Mouse (Mus musculus): Measurements from ENCODE around the gene Eef1b2. TPM values are rescaled to one million over a fixed set of nuclear protein-coding genes. Genes with fewer than 3 reads are reported as not detected.

Eef1b2 gene
- polyA plus RNA-seq, 1 experiment from 2014 or later: 333 TPM

GRCm38 (mm10) chr1:63203471-63203870 is 26.8 kb downstream of the Eef1b2 start:
- Histone ChIP-seq H3K4me1 (ENCODE audit: control insufficient read depth, insufficient read depth, low read length) (no peaks in the 10 kb centered on the region), H3K9ac (ENCODE audit: low read length) (no peak overlapping the region), H3K27me3 (ENCODE audit: control insufficient read depth, insufficient read depth, low read length) (no peaks in the 10 kb centered on the region), H3K36me3 (ENCODE audit: control insufficient read depth, insufficient read depth) (no peaks in the 10 kb centered on the region), H3K27ac (ENCODE audit: low read length) (no peak overlapping the region), H3K4me3 (ENCODE audit: low read length) (no peak overlapping the region), H3K9me3 (replicated peaks; ENCODE audit: control insufficient read depth, low read length) (peaks cover 7% of the 10 kb centered on the region), H3K4me2 (ENCODE audit: low read depth, low read length) (no peak overlapping the region)
- no peak for ATAC-seq (replicated peaks; ENCODE audit: extremely low read depth, insufficient read depth, low FRiP score)
- WGBS: 80% methylated on average over 1 of the region's 1 CpGs

- no peak overlapping the region for H3K4me3 ChIP-seq (ENCODE audit: low read length)
- no peak overlapping the region for H3K27ac ChIP-seq (ENCODE audit: low read length)
- peaks cover 7% of the 10 kb centered on the region for H3K9me3 ChIP-seq (replicated peaks; ENCODE audit: control insufficient read depth, low read length)
- H3K4me1 ChIP-seq (ENCODE audit: control insufficient read depth, insufficient read depth, low read length): no peaks in the 10 kb centered on the region
- no peak overlapping the region for H3K4me2 ChIP-seq (ENCODE audit: low read depth, low read length)
- 25% methylated on average over 7 of the region's 7 CpGs for WGBS
- no peaks in the 10 kb centered on the region for H3K36me3 ChIP-seq (ENCODE audit: control insufficient read depth, insufficient read depth)
- no peak overlapping the region for H3K9ac ChIP-seq (ENCODE audit: low read length)
- ATAC-seq (replicated peaks; ENCODE audit: extremely low read depth, insufficient read depth, low FRiP score): peak; percentile 55; the same call in 1 of the 2 replicates
- H3K27me3 ChIP-seq (ENCODE audit: control insufficient read depth, insufficient read depth, low read length): no peaks in the 10 kb centered on the region
Measured at GRCm38 (mm10) chr1:63203950-63204659, 27.5 kb downstream of the Eef1b2 start.

GRCm38 (mm10) chr1:63204660-63205394 is 28.2 kb downstream of the Eef1b2 start:
- Histone ChIP-seq H3K9ac (ENCODE audit: low read length) (no peak overlapping the region), H3K27ac (ENCODE audit: low read length) (no peak overlapping the region), H3K4me3 (ENCODE audit: low read length) (no peak overlapping the region), H3K4me2 (ENCODE audit: low read depth, low read length) (no peak overlapping the region), H3K27me3 (ENCODE audit: control insufficient read depth, insufficient read depth, low read length) (no peaks in the 10 kb centered on the region), H3K36me3 (ENCODE audit: control insufficient read depth, insufficient read depth) (no peaks in the 10 kb centered on the region), H3K4me1 (ENCODE audit: control insufficient read depth, insufficient read depth, low read length) (no peaks in the 10 kb centered on the region), H3K9me3 (replicated peaks; ENCODE audit: control insufficient read depth, low read length) (peaks cover 7% of the 10 kb centered on the region)
- 33% methylated on average over 7 of the region's 7 CpGs for WGBS
- no peak for ATAC-seq (replicated peaks; ENCODE audit: extremely low read depth, insufficient read depth, low FRiP score)

GRCm38 (mm10) chr1:63207607-63208006 is 31.0 kb downstream of the Eef1b2 start:
- H3K4me1 ChIP-seq (ENCODE audit: control insufficient read depth, insufficient read depth, low read length): no peaks in the 10 kb centered on the region
- WGBS: 70% methylated on average over 3 of the region's 3 CpGs

GRCm38 (mm10) chr1:63209861-63210529 is 33.4 kb downstream of the Eef1b2 start:
- Histone ChIP-seq H3K4me1 (ENCODE audit: control insufficient read depth, insufficient read depth, low read length) (peaks cover 3% of the 10 kb centered on the region; the same call in 1 of the 2 replicates), H3K27ac (ENCODE audit: low read length) (no peak overlapping the region), H3K4me3 (ENCODE audit: low read length) (no peak overlapping the region), H3K9me3 (replicated peaks; ENCODE audit: control insufficient read depth, low read length) (no peaks in the 10 kb centered on the region), H3K9ac (ENCODE audit: low read length) (no peak overlapping the region), H3K4me2 (ENCODE audit: low read depth, low read length) (no peak overlapping the region), H3K27me3 (ENCODE audit: control insufficient read depth, insufficient read depth, low read length) (no peaks in the 10 kb centered on the region), H3K36me3 (ENCODE audit: control insufficient read depth, insufficient read depth) (no peaks in the 10 kb centered on the region)
- ATAC-seq (replicated peaks; ENCODE audit: extremely low read depth, insufficient read depth, low FRiP score): no peak
- whole genome bisulfite sequencing: 40% methylated on average over 6 of the region's 6 CpGs

More at GRCm38 (mm10) chr1:63207607-63208006, 31.0 kb downstream of the Eef1b2 start:
- Histone ChIP-seq H3K9me3 (replicated peaks; ENCODE audit: control insufficient read depth, low read length) (no peaks in the 10 kb centered on the region), H3K4me2 (ENCODE audit: low read depth, low read length) (no peak overlapping the region), H3K27ac (ENCODE audit: low read length) (no peak overlapping the region), H3K9ac (ENCODE audit: low read length) (no peak overlapping the region), H3K27me3 (ENCODE audit: control insufficient read depth, insufficient read depth, low read length) (no peaks in the 10 kb centered on the region), H3K4me3 (ENCODE audit: low read length) (no peak overlapping the region), H3K36me3 (ENCODE audit: control insufficient read depth, insufficient read depth) (no peaks in the 10 kb centered on the region)
- no peak for ATAC-seq (replicated peaks; ENCODE audit: extremely low read depth, insufficient read depth, low FRiP score)

GRCm38 (mm10) chr1:63213478-63214270 is 37.0 kb downstream of the Eef1b2 start:
- no peaks in the 10 kb centered on the region for H3K27me3 ChIP-seq (ENCODE audit: control insufficient read depth, insufficient read depth, low read length)
- no peak overlapping the region for H3K27ac ChIP-seq (ENCODE audit: low read length)
- peak overlapping the region; percentile 19; the same call in 1 of the 2 replicates for H3K4me3 ChIP-seq (ENCODE audit: low read length)
- ATAC-seq (replicated peaks; ENCODE audit: extremely low read depth, insufficient read depth, low FRiP score): no peak
- peak overlapping the region; percentile 45; the same call in 1 of the 2 replicates for H3K4me2 ChIP-seq (ENCODE audit: low read depth, low read length)
- H3K36me3 ChIP-seq (ENCODE audit: control insufficient read depth, insufficient read depth): no peaks in the 10 kb centered on the region
- WGBS: 30% methylated on average over 22 of the region's 22 CpGs
- no peaks in the 10 kb centered on the region for H3K9me3 ChIP-seq (replicated peaks; ENCODE audit: control insufficient read depth, low read length)
- H3K4me1 ChIP-seq (ENCODE audit: control insufficient read depth, insufficient read depth, low read length): peaks cover 3% of the 10 kb centered on the region; the same call in 1 of the 2 replicates
- peak overlapping the region; percentile 34 for H3K9ac ChIP-seq (ENCODE audit: low read length)

GRCm38 (mm10) chr1:63214271-63214558 is 37.6 kb downstream of the Eef1b2 start, which contains the start of gene Gpr1:
Gene Gpr1 (minus strand): TSS chr1:63214543.
- H3K9ac ChIP-seq (ENCODE audit: low read length): peak within 1 kb of the TSS; percentile 34
- H3K4me2 ChIP-seq (ENCODE audit: low read depth, low read length): peak within 1 kb of the TSS; percentile 45; the same call in 1 of the 2 replicates
- no peak for ATAC-seq (replicated peaks; ENCODE audit: extremely low read depth, insufficient read depth, low FRiP score)
- WGBS: 49% methylated on average over 3 of the region's 3 CpGs
- peaks cover 3% of the 10 kb centered on the region; the same call in 1 of the 2 replicates for H3K4me1 ChIP-seq (ENCODE audit: control insufficient read depth, insufficient read depth, low read length)
- no peak within 1 kb of the TSS for H3K27ac ChIP-seq (ENCODE audit: low read length)
- peak within 1 kb of the TSS; percentile 19; the same call in 1 of the 2 replicates for H3K4me3 ChIP-seq (ENCODE audit: low read length)
- H3K36me3 ChIP-seq (ENCODE audit: control insufficient read depth, insufficient read depth): no peaks in the 10 kb centered on the region
- H3K9me3 ChIP-seq (replicated peaks; ENCODE audit: control insufficient read depth, low read length): 0 out of 2 replicates have a peak, but pooled peaks cover under 1% of the 10 kb centered on the region
- no peaks in the 10 kb centered on the region for H3K27me3 ChIP-seq (ENCODE audit: control insufficient read depth, insufficient read depth, low read length)

GRCm38 (mm10) chr1:63214631-63215030 is 38.0 kb downstream of the Eef1b2 start:
- 54% methylated on average over 7 of the region's 7 CpGs for WGBS
- H3K27me3 ChIP-seq (ENCODE audit: control insufficient read depth, insufficient read depth, low read length): no peaks in the 10 kb centered on the region
- ATAC-seq (replicated peaks; ENCODE audit: extremely low read depth, insufficient read depth, low FRiP score): no peak
- no peak overlapping the region for H3K9ac ChIP-seq (ENCODE audit: low read length)
- no peak overlapping the region for H3K4me2 ChIP-seq (ENCODE audit: low read depth, low read length)
- no peak overlapping the region for H3K27ac ChIP-seq (ENCODE audit: low read length)
- no peak overlapping the region for H3K4me3 ChIP-seq (ENCODE audit: low read length)
- peaks cover 3% of the 10 kb centered on the region; the same call in 1 of the 2 replicates for H3K4me1 ChIP-seq (ENCODE audit: control insufficient read depth, insufficient read depth, low read length)
- H3K36me3 ChIP-seq (ENCODE audit: control insufficient read depth, insufficient read depth): no peaks in the 10 kb centered on the region
- 0 out of 2 replicates have a peak, but pooled peaks cover 2% of the 10 kb centered on the region for H3K9me3 ChIP-seq (replicated peaks; ENCODE audit: control insufficient read depth, low read length)

Data from heart, embryonic 16.5 days (tissue).